Mouse (Mus musculus) embryonic facial prominence, embryonic 14.5 days (tissue): ENCODE measurements at regions not wholly inside any gene's neighbourhood (a gene's known extent, or its start where the extent isn't known, plus 50 kb on each side); places are given as distances from the start of the nearest gene placed in this dataset.

Experiments used
- ATAC-seq: fragments of 200-750 bp; cut with Nextera tagmentation; 2 replicates; pipeline ENCODE4 v1.8.0; 2017; ENCODE audit warnings: low read depth, moderate number of reproducible peaks, moderate TSS enrichment
- DNase-seq: peaks from one replicate; pipeline ENCODE4 v3.0.0-alpha.2; 2015; ENCODE audit warnings: low spot score
- H3K27ac ChIP-seq: fragments of 300-500 bp; sonication (generic); replicated peaks from 2 replicates; pipeline ENCODE4 v1.5.1; 2014; ENCODE audit warnings: low read depth, mild to moderate bottlenecking, low read length, moderate library complexity
- H3K27me3 ChIP-seq: fragments of 300-500 bp; sonication (generic); replicated peaks from 2 replicates; pipeline ENCODE4 v1.6.1; 2014; ENCODE audit warnings: low read length; ENCODE audit not compliant: control insufficient read depth, insufficient read depth
- H3K36me3 ChIP-seq: fragments of 300-500 bp; sonication (generic); 2 replicates; pipeline ENCODE4 v1.6.1; 2014; ENCODE audit warnings: low read length, mixed read lengths; ENCODE audit not compliant: control insufficient read depth, insufficient read depth
- H3K4me1 ChIP-seq: fragments of 300-500 bp; sonication (generic); 2 replicates; pipeline ENCODE4 v1.6.1; 2014; ENCODE audit warnings: antibody characterized with exemption, low read length; ENCODE audit not compliant: control insufficient read depth, insufficient read depth
- H3K4me2 ChIP-seq: fragments of 300-500 bp; sonication (generic); 2 replicates; pipeline ENCODE4 v1.6.1; 2014; ENCODE audit warnings: low read depth, mild to moderate bottlenecking, low read length, moderate library complexity, mixed read lengths
- H3K4me3 ChIP-seq: fragments of 300-500 bp; sonication (generic); 2 replicates; pipeline ENCODE4 v1.5.1; 2014; ENCODE audit warnings: low read depth, mild to moderate bottlenecking, low read length
- H3K9ac ChIP-seq: fragments of 300-500 bp; sonication (generic); 2 replicates; pipeline ENCODE4 v1.6.1; 2014; ENCODE audit warnings: low read depth, mild to moderate bottlenecking, low read length, moderate library complexity, mixed read lengths
- H3K9me3 ChIP-seq: fragments of 300-500 bp; sonication (generic); 2 replicates; pipeline ENCODE4 v1.6.1; 2016; ENCODE audit warnings: low read length; ENCODE audit not compliant: control insufficient read depth
- WGBS: fragments of 180-500 bp; shearing (Covaris S2); extraction: QIAGEN DNeasy Blood & Tissue Kit; methylation state at CpG from one replicate; pipeline ENCODE4 v1.1.7; 2014; 5-methylcytosine and 5-hydroxymethylcytosine counted together

- WGBS = 67% methylated on average over 1 of the region's 1 CpGs
- Histone ChIP-seq H3K4me1 (no peaks in the 10 kb centered on the region), H3K27ac (no peak overlapping the region), H3K4me3 (no peak overlapping the region), H3K36me3 (no peaks in the 10 kb centered on the region), H3K4me2 (no peak overlapping the region), H3K27me3 (no peaks in the 10 kb centered on the region), H3K9me3 (no peaks in the 10 kb centered on the region), H3K9ac (no peak overlapping the region)
- ATAC-seq (no peak), DNase-seq (no peak)
These were observed 68.1 kb upstream of the Dock10 start for GRCm38 (mm10) chr1:80826383-80826782.

DNA sequence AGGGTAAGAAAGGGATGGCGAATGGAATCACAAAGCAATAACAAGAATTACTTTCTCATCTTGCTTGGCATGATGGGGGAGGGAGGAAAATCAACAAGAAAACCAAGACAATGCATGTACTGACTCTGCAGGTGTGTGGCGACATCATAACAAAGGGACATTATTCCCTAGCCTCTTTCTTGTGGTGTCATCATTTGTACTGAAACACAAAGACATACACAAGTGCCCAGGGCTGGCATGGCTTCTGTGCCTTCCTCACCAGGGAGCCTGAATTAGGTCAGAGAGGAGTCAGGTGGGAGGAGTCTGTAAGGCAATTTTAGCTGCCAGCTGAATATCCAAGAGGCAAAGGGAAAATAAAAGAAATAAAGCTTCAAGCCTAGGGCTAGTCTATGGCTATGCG, 65.6 kb upstream of the Dock10 start:
- H3K36me3 ChIP-seq = no peaks in the 10 kb centered on the region
- H3K4me2 ChIP-seq = no peak overlapping the region
- no peak overlapping the region for H3K27ac ChIP-seq
- no peaks in the 10 kb centered on the region for H3K4me1 ChIP-seq
- ATAC-seq (no peak), DNase-seq (no peak)
- H3K4me3 ChIP-seq = no peak overlapping the region
- H3K9me3 ChIP-seq = no peaks in the 10 kb centered on the region
- H3K9ac ChIP-seq = no peak overlapping the region
- WGBS = 74% methylated on average over 3 of the region's 3 CpGs
- H3K27me3 ChIP-seq = no peaks in the 10 kb centered on the region

DNA sequence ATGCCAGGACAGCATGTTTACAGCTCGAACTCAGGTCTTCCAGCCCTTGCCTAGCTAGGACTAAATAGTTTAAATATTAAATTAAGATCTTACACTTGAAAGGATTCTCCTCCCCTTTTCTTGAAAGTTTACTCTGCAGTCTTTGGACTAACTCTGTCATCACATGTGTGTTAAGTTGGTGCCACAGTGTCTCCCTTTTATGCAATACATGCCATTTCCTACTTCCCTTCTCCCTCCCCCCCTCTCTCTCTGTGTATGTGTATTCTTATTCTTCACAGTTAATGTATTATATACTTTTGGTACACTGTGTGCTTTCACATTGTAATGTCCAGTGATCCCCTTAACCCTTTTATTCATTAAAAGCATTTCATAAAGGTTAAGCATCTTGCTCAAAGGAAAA, 63.9 kb upstream of the Dock10 start:
- DNase-seq (no peak), ATAC-seq (no peak)
- Histone ChIP-seq H3K4me3 (no peak overlapping the region), H3K36me3 (no peaks in the 10 kb centered on the region), H3K9me3 (no peaks in the 10 kb centered on the region), H3K4me2 (no peak overlapping the region), H3K27ac (no peak overlapping the region), H3K27me3 (no peaks in the 10 kb centered on the region), H3K9ac (no peak overlapping the region), H3K4me1 (no peaks in the 10 kb centered on the region)
- WGBS = 79% methylated on average over 1 of the region's 1 CpGs

DNA sequence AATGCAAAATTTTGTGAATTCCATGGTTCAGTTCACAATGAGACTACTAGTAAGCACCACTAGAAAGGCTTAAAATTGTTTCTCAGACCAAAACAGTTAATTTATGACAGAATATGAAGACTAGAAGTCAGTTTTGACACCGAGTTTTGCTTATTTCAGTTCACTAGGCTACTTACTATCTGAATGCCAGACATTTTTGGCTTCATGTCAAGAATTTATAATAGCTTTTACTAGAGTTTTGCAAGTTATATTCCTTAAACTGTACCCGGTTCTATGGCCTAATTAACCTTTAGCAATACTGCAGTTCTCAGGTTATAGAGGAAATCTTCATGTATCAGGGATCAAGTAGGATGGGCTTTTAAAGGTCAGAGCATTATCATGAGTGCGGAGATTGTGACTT, 54.6 kb upstream of the Dock10 start:
- H3K9ac ChIP-seq = no peak overlapping the region
- ATAC-seq (no peak), DNase-seq (peak; percentile 30)
- H3K27me3 ChIP-seq = no peaks in the 10 kb centered on the region
- H3K27ac ChIP-seq = no peak overlapping the region
- H3K9me3 ChIP-seq = no peaks in the 10 kb centered on the region
- WGBS = 57% methylated on average over 3 of the region's 3 CpGs
- H3K4me1 ChIP-seq = no peaks in the 10 kb centered on the region
- H3K4me3 ChIP-seq = no peak overlapping the region
- no peaks in the 10 kb centered on the region for H3K36me3 ChIP-seq
- no peak overlapping the region for H3K4me2 ChIP-seq
